Mouse (Mus musculus) left cerebral cortex, adult 6 months (tissue): ENCODE results near the gene Fat3. TPM values are rescaled to one million over a fixed set of nuclear protein-coding genes. Genes with fewer than 3 reads are reported as not detected.

Source experiments
- long read RNA-seq, 2 experiments: library from polyadenylated mRNA; unstranded; transcript quantifications; one replicate each; pipeline ENCODE4 v2.0.0; 2019 to 2020
- polyA plus RNA-seq: library from polyadenylated mRNA; unstranded; fragments of <200 nt; fragmentation: Nextera tagmentation; gene quantifications from 2 replicates; pipeline ENCODE4 v1.2.3, GENCODE M21; 2021

Fat3 gene
- polyA plus RNA-seq = 4.7 and 6.2 TPM in 2 replicates
- long read RNA-seq, experiment 1, partial matches to known transcripts = 1 of 28 reads
- long read RNA-seq, experiment 1, other reads (novel, unspliced or antisense) = 27 of 28 reads
- long read RNA-seq, experiment 2, partial matches to known transcripts = 1 of 14 reads
- long read RNA-seq, experiment 2, other reads (novel, unspliced or antisense) = 13 of 14 reads

DNA sequence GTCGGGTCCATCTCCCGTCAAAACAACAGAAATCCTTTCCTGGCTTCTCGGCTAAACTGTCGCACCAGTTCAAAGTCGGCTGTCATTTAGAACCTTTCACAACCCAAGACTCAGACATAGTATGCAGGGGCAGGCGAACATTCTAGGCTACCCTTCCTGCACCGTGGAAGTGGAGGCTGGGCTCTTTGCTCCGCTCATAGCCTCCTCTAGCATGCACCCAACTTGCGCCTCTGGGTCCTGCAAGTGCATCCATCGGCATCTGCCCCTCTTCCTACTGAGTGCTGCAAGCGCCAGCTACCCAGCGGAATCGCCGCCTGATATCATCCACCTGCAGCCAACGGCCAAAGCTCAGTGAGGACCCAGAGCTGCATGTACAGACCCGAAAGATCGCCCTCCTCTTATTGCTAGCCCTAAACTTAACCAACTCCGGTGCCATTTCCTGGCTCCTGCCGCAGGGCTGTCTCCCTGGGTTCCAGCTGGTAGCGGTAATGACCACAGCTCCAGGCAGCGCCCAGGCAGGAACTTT lies at the start of gene Fat3:
Gene Fat3, minus strand, starts transcription at position 100 of the 526 bp plus-strand sequence.

DNA sequence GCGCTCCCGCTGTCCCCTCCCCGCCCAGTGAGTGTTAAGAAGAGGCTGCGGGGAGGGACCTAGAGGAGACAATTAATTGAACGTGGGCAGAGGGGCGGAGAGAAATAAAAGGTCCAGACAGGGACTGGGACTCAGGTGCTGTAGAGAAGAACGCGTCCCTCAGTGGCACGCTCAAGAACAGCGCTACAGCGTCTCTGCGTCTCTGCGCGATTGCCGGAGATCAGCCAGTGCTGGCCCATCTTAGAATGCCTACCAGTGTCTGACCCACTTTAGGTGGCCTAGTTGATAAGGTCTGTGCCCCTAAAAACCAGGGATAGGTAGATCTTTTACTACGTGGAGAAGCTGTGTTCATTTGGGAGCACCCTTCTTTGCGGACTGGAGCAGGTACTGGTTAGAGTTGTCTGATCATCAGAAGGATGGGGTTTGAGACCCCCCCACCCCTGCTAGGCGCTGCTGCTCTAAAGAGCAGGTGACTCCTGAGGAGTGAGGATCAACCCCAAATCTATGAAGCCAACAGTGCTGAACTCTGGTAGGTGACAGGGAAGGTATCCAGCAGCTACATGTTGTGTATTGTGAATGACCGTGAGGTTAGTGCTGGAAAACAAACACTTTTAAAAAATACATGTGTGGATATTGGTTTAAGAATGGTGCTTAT lies 626.5 kb downstream of the Fat3 start, which contains the start of gene Mtnr1b:
Gene Mtnr1b, minus strand, starts transcription at position 51 of the 655 bp plus-strand sequence.

